Mouse (Mus musculus): Measurements from ENCODE around the gene 4632433K11Rik. TPM values are rescaled to one million over a fixed set of nuclear protein-coding genes. Genes with fewer than 3 reads are reported as not detected.

4632433K11Rik gene
- polyA plus RNA-seq, 1 experiment from 2014 or later = not detected

DNA sequence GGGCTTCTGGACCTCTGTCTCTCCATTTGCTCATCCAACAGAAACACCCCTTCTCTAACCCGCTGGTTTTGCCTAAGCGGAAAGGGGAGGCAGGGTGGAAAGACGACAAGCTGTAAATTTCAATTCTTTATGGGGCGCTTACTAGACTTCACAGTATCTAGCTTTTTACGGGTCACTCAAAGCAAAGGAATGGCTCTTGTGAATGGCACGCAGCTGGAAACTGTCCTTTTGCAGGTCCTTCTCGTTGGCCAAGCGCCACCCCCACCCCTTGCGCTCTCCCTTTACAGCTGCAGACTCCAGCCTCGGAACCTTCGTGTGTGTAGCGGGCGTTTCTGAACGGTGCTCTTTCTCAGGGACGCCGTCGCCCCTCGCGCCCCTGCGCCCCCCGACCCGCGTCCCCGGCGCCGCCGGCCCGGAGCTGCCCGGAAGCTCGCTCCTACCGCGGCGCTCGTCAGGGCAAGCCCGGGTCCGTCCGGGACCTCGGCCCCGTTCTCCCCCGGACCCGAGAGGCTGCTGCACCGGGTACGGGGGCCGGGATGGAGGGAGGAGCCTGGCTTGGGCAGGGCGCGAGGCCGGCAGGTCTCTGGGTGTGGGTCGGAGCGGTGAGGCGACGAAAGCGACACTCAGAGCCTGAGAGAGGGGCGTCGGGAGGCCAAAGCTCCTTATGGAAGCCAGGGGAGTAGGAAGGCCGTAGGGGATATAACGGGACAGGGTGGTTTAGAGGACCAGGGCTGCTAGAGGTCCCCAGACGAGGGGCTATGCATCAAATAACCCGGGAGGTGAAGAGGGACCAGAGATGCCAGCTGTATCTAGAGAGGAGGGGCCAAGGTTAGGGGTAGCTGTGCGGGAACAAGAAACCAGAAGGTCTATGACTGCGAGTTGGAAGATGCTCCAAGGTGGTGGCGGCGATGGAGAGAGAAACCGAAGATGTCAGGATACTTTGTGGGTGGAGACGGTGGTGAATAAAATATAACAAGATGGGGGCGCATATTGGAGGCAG, 17.6 kb downstream of the 4632433K11Rik start, which contains the start of gene Zfp580:
Gene Zfp580 (plus strand): TSS at position 346 of the 1,000 bp plus-strand sequence.
- peak within 1 kb of the TSS; percentile 57 for H3K4me3 ChIP-seq (ENCODE audit: low read depth, low read length)
- no peaks in the 10 kb centered on the region for H3K4me1 ChIP-seq (replicated peaks; ENCODE audit: control insufficient read depth, insufficient read depth, low read length)
- TF ChIP-seq CTCF (IDR thresholded peaks at IDR 0.05; ENCODE audit: low read depth) = no peak
- peak within 1 kb of the TSS; percentile 60 for H3K9ac ChIP-seq (ENCODE audit: low read depth, low read length)
- peak; percentile 68 for ATAC-seq
- H3K9me3 ChIP-seq (ENCODE audit: control insufficient read depth) = no peaks in the 10 kb centered on the region
- 1% methylated on average over 65 of the region's 65 CpGs for WGBS
- no peak within 1 kb of the TSS for H3K27ac ChIP-seq (ENCODE audit: low read depth, low read length)
- peak within 1 kb of the TSS; percentile 89 for H3K4me2 ChIP-seq (replicated peaks; ENCODE audit: low read depth)
- peaks cover 48% of the 10 kb centered on the region for H3K27me3 ChIP-seq (replicated peaks; ENCODE audit: control insufficient read depth, insufficient read depth, low read length)
- H3K36me3 ChIP-seq (ENCODE audit: control insufficient read depth, insufficient read depth) = no peaks in the 10 kb centered on the region

DNA sequence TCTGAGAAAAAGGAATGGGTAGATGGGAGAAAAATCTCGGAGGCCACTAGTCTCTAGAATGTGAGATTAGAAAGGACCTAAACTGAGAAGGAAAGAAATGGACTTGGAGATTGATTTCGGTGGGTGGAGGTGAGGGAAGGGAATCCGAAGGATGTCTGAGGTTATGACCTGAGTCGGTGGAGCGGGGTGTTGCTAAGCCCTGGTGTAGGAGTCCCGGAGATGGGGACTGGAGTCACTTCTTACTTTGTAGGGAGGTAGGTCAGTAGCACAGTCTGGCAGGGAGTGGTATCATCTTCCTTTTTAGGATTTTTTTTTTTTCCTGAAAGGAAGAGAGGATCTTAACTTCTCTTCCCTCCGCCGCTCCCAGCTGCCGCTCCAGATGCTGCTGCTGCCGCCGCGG, 18.5 kb downstream of the 4632433K11Rik start:
- ATAC-seq = no peak
- Histone ChIP-seq H3K36me3 (ENCODE audit: control insufficient read depth, insufficient read depth) (no peaks in the 10 kb centered on the region), H3K9me3 (ENCODE audit: control insufficient read depth) (no peaks in the 10 kb centered on the region), H3K4me2 (replicated peaks; ENCODE audit: low read depth) (peak overlapping the region; percentile 89), H3K4me1 (replicated peaks; ENCODE audit: control insufficient read depth, insufficient read depth, low read length) (no peaks in the 10 kb centered on the region), H3K9ac (ENCODE audit: low read depth, low read length) (no peak overlapping the region), H3K4me3 (ENCODE audit: low read depth, low read length) (peak overlapping the region; percentile 57), H3K27ac (ENCODE audit: low read depth, low read length) (no peak overlapping the region), H3K27me3 (replicated peaks; ENCODE audit: control insufficient read depth, insufficient read depth, low read length) (peaks cover 57% of the 10 kb centered on the region)
- WGBS = 4% methylated on average over 9 of the region's 12 CpGs
- no peak for TF ChIP-seq CTCF (IDR thresholded peaks at IDR 0.05; ENCODE audit: low read depth)

DNA sequence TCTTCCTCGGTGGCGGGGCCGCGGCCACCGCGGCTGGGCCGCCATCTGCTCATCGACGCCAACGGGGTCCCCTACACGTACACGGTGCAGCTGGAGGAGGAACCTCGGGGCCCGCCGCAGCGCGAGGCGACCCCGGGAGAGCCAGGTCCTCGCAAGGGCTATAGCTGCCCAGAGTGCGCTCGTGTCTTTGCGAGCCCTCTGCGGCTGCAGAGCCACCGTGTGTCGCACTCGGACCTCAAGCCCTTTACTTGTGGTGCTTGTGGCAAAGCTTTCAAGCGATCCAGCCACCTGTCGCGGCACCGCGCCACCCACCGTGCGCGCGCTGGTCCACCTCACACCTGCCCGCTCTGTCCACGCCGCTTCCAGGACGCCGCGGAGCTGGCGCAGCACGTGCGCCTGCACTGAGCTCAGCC, 19.0 kb downstream of the 4632433K11Rik start:
- Histone ChIP-seq H3K27ac (ENCODE audit: low read depth, low read length) (no peak overlapping the region), H3K4me1 (replicated peaks; ENCODE audit: control insufficient read depth, insufficient read depth, low read length) (no peaks in the 10 kb centered on the region), H3K9me3 (ENCODE audit: control insufficient read depth) (no peaks in the 10 kb centered on the region), H3K27me3 (replicated peaks; ENCODE audit: control insufficient read depth, insufficient read depth, low read length) (peaks cover 62% of the 10 kb centered on the region), H3K4me3 (ENCODE audit: low read depth, low read length) (peak overlapping the region; percentile 57), H3K36me3 (ENCODE audit: control insufficient read depth, insufficient read depth) (no peaks in the 10 kb centered on the region), H3K4me2 (replicated peaks; ENCODE audit: low read depth) (peak overlapping the region; percentile 89), H3K9ac (ENCODE audit: low read depth, low read length) (no peak overlapping the region)
- no peak for TF ChIP-seq CTCF (IDR thresholded peaks at IDR 0.05; ENCODE audit: low read depth)
- WGBS = 6% methylated on average over 45 of the region's 45 CpGs
- no peak for ATAC-seq

- peaks cover 63% of the 10 kb centered on the region for H3K27me3 ChIP-seq (replicated peaks; ENCODE audit: control insufficient read depth, insufficient read depth, low read length)
- no peaks in the 10 kb centered on the region for H3K4me1 ChIP-seq (replicated peaks; ENCODE audit: control insufficient read depth, insufficient read depth, low read length)
- TF ChIP-seq CTCF (IDR thresholded peaks at IDR 0.05; ENCODE audit: low read depth) = no peak
- peak overlapping the region; percentile 57 for H3K4me3 ChIP-seq (ENCODE audit: low read depth, low read length)
- H3K9ac ChIP-seq (ENCODE audit: low read depth, low read length) = no peak overlapping the region
- no peaks in the 10 kb centered on the region for H3K36me3 ChIP-seq (ENCODE audit: control insufficient read depth, insufficient read depth)
- 14% methylated on average over 32 of the region's 32 CpGs for WGBS
- H3K27ac ChIP-seq (ENCODE audit: low read depth, low read length) = no peak overlapping the region
- no peak for ATAC-seq
- no peaks in the 10 kb centered on the region for H3K9me3 ChIP-seq (ENCODE audit: control insufficient read depth)
- peak overlapping the region; percentile 89 for H3K4me2 ChIP-seq (replicated peaks; ENCODE audit: low read depth)
Observed at GRCm38 (mm10) chr7:5053456-5054179, 19.7 kb downstream of the 4632433K11Rik start.

DNA sequence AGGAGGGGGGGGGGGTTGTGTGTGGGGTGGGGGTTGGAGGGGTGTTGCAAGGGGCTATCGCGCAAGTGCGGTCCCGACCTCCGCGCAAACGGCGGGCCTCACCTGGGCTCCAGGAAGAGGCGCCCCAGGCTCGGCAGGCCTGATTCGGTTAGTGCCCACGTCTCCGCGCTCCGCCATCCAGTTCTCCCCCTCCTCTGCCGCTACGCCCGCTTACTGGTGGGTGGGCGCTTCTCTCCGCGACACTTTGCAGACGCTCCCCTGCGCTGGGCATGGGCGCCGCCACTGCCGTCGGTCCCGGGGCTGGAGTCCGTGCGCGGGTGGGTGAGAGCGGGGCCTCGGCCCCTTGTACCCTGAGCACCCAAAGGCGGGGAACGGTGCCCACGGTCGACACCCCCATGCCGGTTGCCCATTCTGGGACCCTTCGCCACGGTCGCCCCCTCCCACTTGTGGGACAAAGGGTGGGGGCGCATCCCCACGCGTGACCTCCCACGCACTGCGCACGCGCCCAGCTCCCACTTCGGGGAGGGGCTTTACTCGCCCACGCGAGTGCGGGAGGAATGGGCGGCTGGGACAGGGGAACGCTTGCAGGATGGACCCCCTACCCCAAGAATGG, 22.8 kb downstream of the 4632433K11Rik start:
- Histone ChIP-seq H3K4me3 (ENCODE audit: low read depth, low read length) (peak overlapping the region; percentile 36), H3K9me3 (ENCODE audit: control insufficient read depth) (no peaks in the 10 kb centered on the region), H3K27ac (ENCODE audit: low read depth, low read length) (no peak overlapping the region), H3K4me1 (replicated peaks; ENCODE audit: control insufficient read depth, insufficient read depth, low read length) (no peaks in the 10 kb centered on the region), H3K36me3 (ENCODE audit: control insufficient read depth, insufficient read depth) (no peaks in the 10 kb centered on the region), H3K4me2 (replicated peaks; ENCODE audit: low read depth) (peak overlapping the region; percentile 59), H3K27me3 (replicated peaks; ENCODE audit: control insufficient read depth, insufficient read depth, low read length) (peaks cover 60% of the 10 kb centered on the region), H3K9ac (ENCODE audit: low read depth, low read length) (peak overlapping the region; percentile 37; the same call in 1 of the 2 replicates)
- ATAC-seq = no peak
- TF ChIP-seq CTCF (IDR thresholded peaks at IDR 0.05; ENCODE audit: low read depth) = no peak
- WGBS = 2% methylated on average over 55 of the region's 55 CpGs
